Mouse (Mus musculus): ENCODE results near the gene Hpn. TPM values are rescaled to one million over a fixed set of nuclear protein-coding genes. Genes with fewer than 3 reads are reported as not detected.

The Hpn gene
- total and polyA plus RNA-seq, 2 experiments from 2014 or later = 0.49 to 0.62 TPM

DNA sequence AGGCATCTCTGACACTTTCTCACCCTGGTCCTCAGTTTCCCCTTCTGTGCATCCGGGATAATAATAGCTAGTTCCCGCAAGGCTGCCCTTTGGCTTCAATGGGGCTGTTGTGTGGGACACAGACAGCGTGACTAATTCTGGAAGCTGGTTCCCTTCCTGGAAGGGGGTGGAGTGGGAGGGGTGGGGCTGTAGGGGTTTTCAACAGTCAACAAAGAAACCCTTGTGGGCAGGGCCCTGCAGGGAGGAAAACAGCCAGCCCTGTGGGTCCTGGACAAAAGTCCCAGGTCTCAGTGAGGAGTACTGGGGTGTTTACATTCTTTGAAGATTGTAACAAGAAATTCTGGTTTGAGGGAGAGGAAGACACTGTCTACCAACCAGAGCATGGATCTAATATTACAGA lies 29.9 kb downstream of the Hpn start:
- Histone ChIP-seq H3K9ac (replicated peaks; ENCODE audit: low read length, poor library complexity, severe bottlenecking) (no peak overlapping the region), H3K9me3 (ENCODE audit: low read length) (no peaks in the 10 kb centered on the region), H3K36me3 (ENCODE audit: insufficient read depth, low read length) (no peaks in the 10 kb centered on the region), H3K27ac (ENCODE audit: low read depth, low read length) (no peak overlapping the region), H3K4me3 (ENCODE audit: low read depth, low read length) (no peak overlapping the region), H3K4me1 (ENCODE audit: insufficient read depth, low read length) (no peaks in the 10 kb centered on the region), H3K27me3 (ENCODE audit: insufficient read depth, low read length) (no peaks in the 10 kb centered on the region), H3K4me2 (ENCODE audit: low read depth, low read length, poor library complexity, severe bottlenecking) (no peak overlapping the region)
- ATAC-seq (ENCODE audit: low FRiP score) = no peak
- WGBS = 15% methylated on average over 3 of the region's 3 CpGs
- no peak for DNase-seq (ENCODE audit: low spot score)
- no peak for TF ChIP-seq CTCF (IDR thresholded peaks at IDR 0.05)

DNA sequence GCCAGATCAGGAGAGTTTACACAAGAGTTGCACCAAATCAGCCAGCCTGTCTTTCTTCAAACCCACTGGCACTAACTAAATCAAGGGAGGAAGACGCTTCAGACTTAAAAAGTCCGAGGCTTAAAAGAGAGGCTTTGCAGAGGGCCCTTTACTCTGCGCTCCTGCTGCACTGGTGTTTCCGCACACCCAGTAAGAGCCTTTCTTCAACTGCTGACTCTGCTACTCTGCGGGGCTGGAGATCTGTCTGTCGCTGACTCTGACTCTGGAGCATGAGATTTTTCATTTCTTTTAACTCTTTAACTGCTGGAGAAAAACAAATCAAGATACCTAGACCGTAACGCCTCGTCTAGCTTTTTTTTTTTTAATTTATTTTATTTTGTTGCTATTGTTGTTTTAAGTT lies 30.9 kb downstream of the Hpn start:
- H3K4me3 ChIP-seq (ENCODE audit: low read depth, low read length) = no peak overlapping the region
- no peaks in the 10 kb centered on the region for H3K27me3 ChIP-seq (ENCODE audit: insufficient read depth, low read length)
- no peaks in the 10 kb centered on the region for H3K4me1 ChIP-seq (ENCODE audit: insufficient read depth, low read length)
- TF ChIP-seq CTCF (IDR thresholded peaks at IDR 0.05) = no peak
- 49% methylated on average over 9 of the region's 9 CpGs for WGBS
- no peak for DNase-seq (ENCODE audit: low spot score)
- no peak overlapping the region for H3K27ac ChIP-seq (ENCODE audit: low read depth, low read length)
- H3K4me2 ChIP-seq (ENCODE audit: low read depth, low read length, poor library complexity, severe bottlenecking) = no peak overlapping the region
- H3K36me3 ChIP-seq (ENCODE audit: insufficient read depth, low read length) = no peaks in the 10 kb centered on the region
- H3K9me3 ChIP-seq (ENCODE audit: low read length) = no peaks in the 10 kb centered on the region
- no peak for ATAC-seq (ENCODE audit: low FRiP score)
- no peak overlapping the region for H3K9ac ChIP-seq (replicated peaks; ENCODE audit: low read length, poor library complexity, severe bottlenecking)

- H3K4me3 ChIP-seq (ENCODE audit: low read depth, low read length) = no peak overlapping the region
- H3K9ac ChIP-seq (replicated peaks; ENCODE audit: low read length, poor library complexity, severe bottlenecking) = no peak overlapping the region
- no peaks in the 10 kb centered on the region for H3K9me3 ChIP-seq (ENCODE audit: low read length)
- no peaks in the 10 kb centered on the region for H3K36me3 ChIP-seq (ENCODE audit: insufficient read depth, low read length)
- ATAC-seq (ENCODE audit: low FRiP score) = 0 out of 2 replicates have a peak, but pooled peaks have one; percentile 34
- H3K27me3 ChIP-seq (ENCODE audit: insufficient read depth, low read length) = no peaks in the 10 kb centered on the region
- 60% methylated on average over 14 of the region's 14 CpGs for WGBS
- H3K27ac ChIP-seq (ENCODE audit: low read depth, low read length) = no peak overlapping the region
- peak; percentile 47 for DNase-seq (ENCODE audit: low spot score)
- no peak overlapping the region for H3K4me2 ChIP-seq (ENCODE audit: low read depth, low read length, poor library complexity, severe bottlenecking)
- no peak for TF ChIP-seq CTCF (IDR thresholded peaks at IDR 0.05)
- no peaks in the 10 kb centered on the region for H3K4me1 ChIP-seq (ENCODE audit: insufficient read depth, low read length)
Observed at GRCm38 (mm10) chr7:31082831-31083588, 32.1 kb downstream of the Hpn start.

- Histone ChIP-seq H3K27me3 (ENCODE audit: insufficient read depth, low read length) (no peaks in the 10 kb centered on the region), H3K27ac (ENCODE audit: low read depth, low read length) (no peak overlapping the region), H3K4me1 (ENCODE audit: insufficient read depth, low read length) (no peaks in the 10 kb centered on the region), H3K4me2 (ENCODE audit: low read depth, low read length, poor library complexity, severe bottlenecking) (no peak overlapping the region), H3K9ac (replicated peaks; ENCODE audit: low read length, poor library complexity, severe bottlenecking) (no peak overlapping the region), H3K4me3 (ENCODE audit: low read depth, low read length) (no peak overlapping the region), H3K9me3 (ENCODE audit: low read length) (no peaks in the 10 kb centered on the region), H3K36me3 (ENCODE audit: insufficient read depth, low read length) (no peaks in the 10 kb centered on the region)
- TF ChIP-seq CTCF (IDR thresholded peaks at IDR 0.05) = no peak
- no peak for ATAC-seq (ENCODE audit: low FRiP score)
- DNase-seq (ENCODE audit: low spot score) = no peak
Observed at GRCm38 (mm10) chr7:31082106-31082505, 33.0 kb downstream of the Hpn start.

DNA sequence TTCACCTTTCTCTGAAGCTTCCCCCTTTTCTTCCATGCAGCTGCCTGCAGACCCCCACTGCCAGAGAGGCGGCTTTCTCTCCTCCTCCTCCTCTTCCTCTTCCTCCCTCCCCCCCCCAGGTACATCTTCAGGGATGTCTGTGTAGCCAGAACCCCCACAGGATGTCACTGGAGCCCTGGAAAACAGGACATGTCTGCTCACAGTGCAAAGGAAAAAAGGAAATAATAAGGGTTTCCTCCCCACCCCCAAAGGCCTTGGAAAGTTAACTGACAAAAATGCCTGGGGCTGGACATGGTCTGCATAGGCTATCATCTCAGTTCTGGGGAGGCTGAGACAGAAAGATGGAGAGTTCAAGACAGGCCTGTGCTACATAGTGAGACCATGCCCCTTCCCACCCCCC lies 34.0 kb downstream of the Hpn start:
- Histone ChIP-seq H3K36me3 (ENCODE audit: insufficient read depth, low read length) (no peaks in the 10 kb centered on the region), H3K27me3 (ENCODE audit: insufficient read depth, low read length) (no peaks in the 10 kb centered on the region), H3K4me3 (ENCODE audit: low read depth, low read length) (no peak overlapping the region), H3K9ac (replicated peaks; ENCODE audit: low read length, poor library complexity, severe bottlenecking) (no peak overlapping the region), H3K4me2 (ENCODE audit: low read depth, low read length, poor library complexity, severe bottlenecking) (no peak overlapping the region), H3K4me1 (ENCODE audit: insufficient read depth, low read length) (no peaks in the 10 kb centered on the region), H3K9me3 (ENCODE audit: low read length) (no peaks in the 10 kb centered on the region), H3K27ac (ENCODE audit: low read depth, low read length) (no peak overlapping the region)
- 56% methylated on average over 1 of the region's 1 CpGs for WGBS
- ATAC-seq (ENCODE audit: low FRiP score) (no peak), DNase-seq (ENCODE audit: low spot score) (no peak)
- no peak for TF ChIP-seq CTCF (IDR thresholded peaks at IDR 0.05)

GRCm38 (mm10) chr7:31080611-31081010 lies 34.5 kb downstream of the Hpn start:
- 37% methylated on average over 3 of the region's 3 CpGs for WGBS
- DNase-seq (ENCODE audit: low spot score) (no peak), ATAC-seq (ENCODE audit: low FRiP score) (no peak)
- Histone ChIP-seq H3K36me3 (ENCODE audit: insufficient read depth, low read length) (no peaks in the 10 kb centered on the region), H3K9ac (replicated peaks; ENCODE audit: low read length, poor library complexity, severe bottlenecking) (no peak overlapping the region), H3K4me3 (ENCODE audit: low read depth, low read length) (no peak overlapping the region), H3K27me3 (ENCODE audit: insufficient read depth, low read length) (no peaks in the 10 kb centered on the region), H3K9me3 (ENCODE audit: low read length) (no peaks in the 10 kb centered on the region), H3K4me1 (ENCODE audit: insufficient read depth, low read length) (no peaks in the 10 kb centered on the region), H3K4me2 (ENCODE audit: low read depth, low read length, poor library complexity, severe bottlenecking) (no peak overlapping the region), H3K27ac (ENCODE audit: low read depth, low read length) (no peak overlapping the region)
- no peak for TF ChIP-seq CTCF (IDR thresholded peaks at IDR 0.05)
